Mouse (Mus musculus) c-Kit-negative CD71-positive TER-119-positive erythroid progenitor cells, embryonic 14.5 days (primary cell): Measurements from ENCODE around the gene Coro7.
A peak's percentile ranks its signal among the peaks of the same experiment; 100 is the strongest.

Experiments
- DNase-seq: peaks from one replicate; pipeline ENCODE4 v3.0.0-alpha.2; 2013; ENCODE audit warnings: low read depth, low spot score

Coro7 gene

GRCm38 (mm10) chr16:4615297-4615696 is 64.3 kb downstream of the Coro7 start:
- no peak for DNase-seq

- DNase-seq, result no peak
Observed at GRCm38 (mm10) chr16:4614639-4615038, 64.9 kb downstream of the Coro7 start.

GRCm38 (mm10) chr16:4613736-4614135 is 65.8 kb downstream of the Coro7 start:
- no peak for DNase-seq

GRCm38 (mm10) chr16:4611676-4612075 is 67.9 kb downstream of the Coro7 start:
- DNase-seq, result no peak

- DNase-seq, result no peak
Observed at GRCm38 (mm10) chr16:4611193-4611592, 68.4 kb downstream of the Coro7 start.

- DNase-seq, result no peak
Observed at GRCm38 (mm10) chr16:4608532-4609059, 71.0 kb downstream of the Coro7 start.

GRCm38 (mm10) chr16:4607818-4608531 is 71.6 kb downstream of the Coro7 start:
- peak; percentile 50 for DNase-seq

- DNase-seq, result no peak
Observed at GRCm38 (mm10) chr16:4606431-4607084, 73.0 kb downstream of the Coro7 start.

GRCm38 (mm10) chr16:4605514-4606131 is 74.0 kb downstream of the Coro7 start:
- no peak for DNase-seq

GRCm38 (mm10) chr16:4604293-4604837 is 75.2 kb downstream of the Coro7 start:
- DNase-seq, result no peak

GRCm38 (mm10) chr16:4603453-4603837 is 76.1 kb downstream of the Coro7 start:
- DNase-seq, result no peak

- no peak for DNase-seq
Observed at GRCm38 (mm10) chr16:4602766-4603452, 76.7 kb downstream of the Coro7 start.

- DNase-seq, result no peak
Observed at GRCm38 (mm10) chr16:4602189-4602588, 77.4 kb downstream of the Coro7 start.

GRCm38 (mm10) chr16:4600701-4601310 is 78.8 kb downstream of the Coro7 start:
- DNase-seq, result no peak

- no peak for DNase-seq
Observed at GRCm38 (mm10) chr16:4599616-4600015, 80.0 kb downstream of the Coro7 start.

GRCm38 (mm10) chr16:4598891-4599543 is 80.6 kb downstream of the Coro7 start:
- DNase-seq, result no peak

GRCm38 (mm10) chr16:4598041-4598440 is 81.5 kb downstream of the Coro7 start:
- no peak for DNase-seq

- no peak for DNase-seq
Observed at GRCm38 (mm10) chr16:4597296-4597695, 82.3 kb downstream of the Coro7 start.

GRCm38 (mm10) chr16:4596836-4597235 is 82.7 kb downstream of the Coro7 start:
- DNase-seq, result no peak

- DNase-seq, result no peak
Observed at GRCm38 (mm10) chr16:4596141-4596728, 83.3 kb downstream of the Coro7 start.
